Mouse (Mus musculus) kidney, embryonic 14.5 days (tissue): ENCODE results near the gene Lce1h. TPM values are rescaled to one million over a fixed set of nuclear protein-coding genes. Genes with fewer than 3 reads are reported as not detected.

ENCODE experiments used
- ATAC-seq: fragments of 200-750 bp; cut with Nextera tagmentation; 2 replicates; pipeline ENCODE4 v1.8.0; 2017; ENCODE audit warnings: moderate number of reproducible peaks, mild to moderate bottlenecking, moderate TSS enrichment, moderate library complexity; ENCODE audit not compliant: low FRiP score, low TSS enrichment
- H3K27ac ChIP-seq: fragments of 300-500 bp; sonication (generic); 2 replicates; pipeline ENCODE4 v1.5.1; 2014; ENCODE audit warnings: low read depth, mild to moderate bottlenecking, low read length, moderate library complexity, mixed read lengths
- H3K27me3 ChIP-seq: fragments of 300-500 bp; sonication (generic); 2 replicates; pipeline ENCODE4 v1.6.1; 2014; ENCODE audit warnings: mild to moderate bottlenecking, low read length; ENCODE audit not compliant: control insufficient read depth, insufficient read depth
- H3K36me3 ChIP-seq: fragments of 300-500 bp; sonication (generic); 2 replicates; pipeline ENCODE4 v1.6.1; 2014; ENCODE audit warnings: low read length, mixed read lengths; ENCODE audit not compliant: control insufficient read depth, insufficient read depth
- H3K4me1 ChIP-seq: fragments of 300-500 bp; sonication (generic); 2 replicates; pipeline ENCODE4 v1.6.1; 2014; ENCODE audit warnings: low read length, mixed read lengths; ENCODE audit not compliant: control insufficient read depth, insufficient read depth
- H3K4me2 ChIP-seq: fragments of 300-500 bp; sonication (generic); replicated peaks from 2 replicates; pipeline ENCODE4 v1.6.1; 2014; ENCODE audit warnings: low read depth, mild to moderate bottlenecking, low read length
- H3K4me3 ChIP-seq: fragments of 300-500 bp; sonication (generic); 2 replicates; pipeline ENCODE4 v1.5.1; 2014; ENCODE audit warnings: mild to moderate bottlenecking, low read length
- H3K9ac ChIP-seq: fragments of 300-500 bp; sonication (generic); 2 replicates; pipeline ENCODE4 v1.6.1; 2014; ENCODE audit warnings: low read depth, mild to moderate bottlenecking, low read length, moderate library complexity
- H3K9me3 ChIP-seq: fragments of 300-500 bp; sonication (generic); 2 replicates; pipeline ENCODE4 v1.6.1; 2016; ENCODE audit warnings: low read length; ENCODE audit not compliant: control insufficient read depth
- WGBS: fragments of 180-500 bp; shearing (Covaris S2); extraction: QIAGEN DNeasy Blood & Tissue Kit; methylation state at CpG from one replicate; pipeline ENCODE4 v1.1.7; 2014; 5-methylcytosine and 5-hydroxymethylcytosine counted together
- polyA plus RNA-seq: library from polyadenylated mRNA; unstranded; fragments of >200 nt; fragmentation: Nextera tagmentation; extraction: Ambion mirVana; gene quantifications from 2 replicates; pipeline ENCODE4 v1.2.1, GENCODE M21; 2014

The Lce1h gene
- polyA plus RNA-seq, 1 experiment from 2014 or later, result not detected

GRCm38 (mm10) chr3:92720250-92720649 lies 44.6 kb downstream of the Lce1h start, which contains the start of gene Lce1f:
Lce1f (minus strand) TSS chr3:92720350.
- Histone ChIP-seq H3K4me1 (no peaks in the 10 kb centered on the region), H3K36me3 (no peaks in the 10 kb centered on the region), H3K4me2 (no peak within 1 kb of the TSS), H3K9ac (no peak within 1 kb of the TSS), H3K27me3 (no peaks in the 10 kb centered on the region), H3K9me3 (no peaks in the 10 kb centered on the region), H3K27ac (no peak within 1 kb of the TSS), H3K4me3 (no peak within 1 kb of the TSS)
- no peak for ATAC-seq
- WGBS, result 77% methylated on average over 3 of the region's 3 CpGs

- no peaks in the 10 kb centered on the region for H3K4me1 ChIP-seq
- H3K9ac ChIP-seq, result no peak overlapping the region
- H3K9me3 ChIP-seq, result no peaks in the 10 kb centered on the region
- H3K27ac ChIP-seq, result no peak overlapping the region
- H3K4me3 ChIP-seq, result no peak overlapping the region
- no peaks in the 10 kb centered on the region for H3K27me3 ChIP-seq
- H3K36me3 ChIP-seq, result no peaks in the 10 kb centered on the region
- no peak for ATAC-seq
- no peak overlapping the region for H3K4me2 ChIP-seq
Measured at GRCm38 (mm10) chr3:92715122-92715521, 49.7 kb downstream of the Lce1h start.

Other genes starting within 250 kb of the Lce1h start
- not detected in 2 replicates for gene 2310046K23Rik, start 230.6 kb downstream of the Lce1h start, polyA plus RNA-seq
- gene Ivl, start 191.3 kb downstream of the Lce1h start, polyA plus RNA-seq, result 0.74 and 0.81 TPM in 2 replicates
- not detected in 2 replicates for gene Smcp, start 176.1 kb downstream of the Lce1h start, polyA plus RNA-seq
- gene 2210017I01Rik, start 157.6 kb downstream of the Lce1h start, polyA plus RNA-seq, result not detected in 2 replicates
- not detected in 2 replicates for gene Lce6a, start 143.4 kb downstream of the Lce1h start, polyA plus RNA-seq
- gene Lce1a1, start 116.8 kb downstream of the Lce1h start, polyA plus RNA-seq, result not detected in 2 replicates
- not detected in 2 replicates for gene Lce1b, start 108.1 kb downstream of the Lce1h start, polyA plus RNA-seq
- not detected in 2 replicates for gene Lce1a2, start 94.8 kb downstream of the Lce1h start, polyA plus RNA-seq
- gene Lce1c, start 85.8 kb downstream of the Lce1h start, polyA plus RNA-seq, result not detected in 2 replicates
- not detected in 2 replicates for gene Lce1d, start 77.9 kb downstream of the Lce1h start, polyA plus RNA-seq
- gene Lce1e, start 56.0 kb downstream of the Lce1h start, polyA plus RNA-seq, result not detected in 2 replicates
- not detected in 2 replicates for gene Lce1f, start 44.7 kb downstream of the Lce1h start, polyA plus RNA-seq
- not detected in 2 replicates for gene Gm38119, start 26.0 kb downstream of the Lce1h start, polyA plus RNA-seq
- gene Lce1g, start 12.7 kb downstream of the Lce1h start, polyA plus RNA-seq, result not detected in 2 replicates
- gene Lce1i, start 13.8 kb upstream of the Lce1h start, polyA plus RNA-seq, result not detected in 2 replicates
- not detected in 2 replicates for gene Lce1j, start 25.4 kb upstream of the Lce1h start, polyA plus RNA-seq
- gene Lce1k, start 42.8 kb upstream of the Lce1h start, polyA plus RNA-seq, result not detected in 2 replicates
- not detected in 2 replicates for gene Kprp, start 62.2 kb upstream of the Lce1h start, polyA plus RNA-seq
- gene Lce1l, start 86.2 kb upstream of the Lce1h start, polyA plus RNA-seq, result not detected in 2 replicates
- gene 2310050C09Rik, start 105.2 kb upstream of the Lce1h start, polyA plus RNA-seq, result not detected in 2 replicates
- gene Lce3a, start 161.2 kb upstream of the Lce1h start, polyA plus RNA-seq, result not detected in 2 replicates
- not detected in 2 replicates for gene Lce3b, start 167.9 kb upstream of the Lce1h start, polyA plus RNA-seq
- gene Lce3c, start 179.4 kb upstream of the Lce1h start, polyA plus RNA-seq, result not detected in 2 replicates
- gene Lce3d, start 192.3 kb upstream of the Lce1h start, polyA plus RNA-seq, result not detected in 2 replicates
- gene Lce3e, start 202.0 kb upstream of the Lce1h start, polyA plus RNA-seq, result not detected in 2 replicates
- not detected in 2 replicates for gene Lce3f, start 227.2 kb upstream of the Lce1h start, polyA plus RNA-seq